Mouse (Mus musculus): ENCODE measurements at regions not wholly inside any gene's neighbourhood (a gene's known extent, or its start where the extent isn't known, plus 50 kb on each side); places are given as distances from the start of the nearest gene placed in this dataset.
A peak's percentile ranks its signal among the peaks of the same experiment; 100 is the strongest.
"Not testable (repeated sequence)": the region's sequence is repeated elsewhere in the genome, so short reads cannot be mapped to it uniquely, and the experiment has no call there.

DNA sequence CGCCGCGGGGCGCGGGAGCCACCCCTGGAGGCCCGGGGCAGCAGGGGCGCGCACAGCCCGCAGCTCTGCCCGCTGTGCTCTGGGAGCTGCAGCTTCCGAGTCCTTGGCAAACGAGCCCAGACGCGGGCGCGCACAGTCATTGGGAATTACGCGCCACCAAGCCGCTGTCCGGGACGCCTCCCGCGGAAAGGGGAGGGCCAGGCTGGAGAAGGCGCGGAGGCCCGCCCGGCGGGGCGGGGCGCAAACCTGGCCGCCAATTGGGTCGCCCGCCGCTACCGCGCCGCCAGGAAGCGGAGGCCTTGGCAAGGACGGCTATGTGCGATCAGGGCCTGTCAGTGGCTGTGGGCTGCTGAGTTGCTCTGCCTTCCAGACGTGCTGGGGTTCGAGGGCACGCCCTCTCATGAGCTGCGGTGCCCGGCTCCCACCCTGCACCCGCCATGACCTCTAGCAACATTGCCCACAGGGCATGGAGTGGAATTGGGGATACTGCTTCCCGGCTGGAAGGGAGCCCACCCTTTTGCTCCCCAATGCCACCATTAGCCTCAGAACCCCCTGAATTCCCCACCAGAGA is 739.1 kb upstream of the Ywhaq start:
- DNase-seq (ENCODE audit: low spot score), result peak; percentile 43

DNA sequence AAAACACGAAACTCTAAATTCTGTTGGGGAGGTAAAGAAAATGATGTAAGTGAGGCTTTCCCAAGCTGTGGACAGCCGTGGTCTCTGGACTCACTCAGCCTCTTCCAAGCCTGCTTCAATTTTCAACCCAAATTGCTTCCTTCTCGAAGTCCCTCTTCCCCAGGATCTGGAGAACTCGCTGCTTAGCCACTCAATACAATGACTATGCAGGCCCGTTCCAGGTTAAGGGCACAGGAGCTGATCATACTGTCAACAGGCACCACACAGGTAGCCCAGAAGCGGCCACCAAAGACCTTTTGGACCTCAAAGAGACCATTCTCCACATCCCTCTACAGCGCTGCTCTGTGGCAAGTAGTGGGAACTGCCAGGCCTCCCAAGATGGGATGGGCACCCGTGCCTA is 737.9 kb upstream of the Ywhaq start:
- not testable (repeated sequence) for DNase-seq (ENCODE audit: low spot score)
